Mouse (Mus musculus) thymus, postnatal 14 days (tissue): ENCODE results near the gene Mymk.
A peak's percentile ranks its signal among the peaks of the same experiment; 100 is the strongest.

Source experiments
- DNase-seq: peaks from one replicate; pipeline ENCODE4 v3.0.0; 2021

Mymk gene

GRCm38 (mm10) chr2:27028437-27029015, 43.5 kb downstream of the Mymk start:
- no peak for DNase-seq

GRCm38 (mm10) chr2:27027618-27028436, 44.2 kb downstream of the Mymk start, which contains the start of gene Slc2a6:
Gene Slc2a6, minus strand, starts transcription at chr2:27027998.
- DNase-seq = peak; percentile 88

- no peak for DNase-seq
These were observed 44.9 kb downstream of the Mymk start for GRCm38 (mm10) chr2:27026857-27027617.

GRCm38 (mm10) chr2:27026332-27026731, 45.6 kb downstream of the Mymk start:
- no peak for DNase-seq

- no peak for DNase-seq
These were observed 46.4 kb downstream of the Mymk start for GRCm38 (mm10) chr2:27025545-27025944.

- no peak for DNase-seq
These were observed 47.8 kb downstream of the Mymk start for GRCm38 (mm10) chr2:27024136-27024535.

GRCm38 (mm10) chr2:27022612-27023011, 49.4 kb downstream of the Mymk start:
- no peak for DNase-seq

GRCm38 (mm10) chr2:27021103-27021502, 50.9 kb downstream of the Mymk start:
- DNase-seq = no peak

GRCm38 (mm10) chr2:27019530-27019929, 52.4 kb downstream of the Mymk start:
- DNase-seq = no peak

- peak; percentile 72 for DNase-seq
These were observed 54.2 kb downstream of the Mymk start for GRCm38 (mm10) chr2:27017802-27018201.
